Mouse (Mus musculus) gastrocnemius, postnatal 36 days (tissue): Measurements from ENCODE around the gene Harbi1. TPM values are rescaled to one million over a fixed set of nuclear protein-coding genes. Genes with fewer than 3 reads are reported as not detected.

Experiments
- DNase-seq, 2 experiments: peaks; one replicate each; pipeline ENCODE4 v3.0.0; 2022
- intact Hi-C: fragments of 180-260 bp; cut with DNase I; formaldehyde crosslinking; loops from one replicate; pipeline ENCODE4 v1.15.1; 2025
- long read RNA-seq, 2 experiments: library from polyadenylated mRNA; stranded (forward); transcript quantifications; one replicate each; pipeline ENCODE4 v2.0.0; 2021
- total RNA-seq, 2 experiments: library from RNA; stranded (reverse); gene quantifications; 2 replicates each; pipeline ENCODE4 v1.2.3; 2021

Harbi1 gene
- total RNA-seq: 1 to 10 TPM; 3.7 to 4.7 TPM
- long read RNA-seq, experiment 1, partial matches to known transcripts: 2 of 5 reads
- long read RNA-seq, experiment 1, other reads (novel, unspliced or antisense): 2 of 5 reads
- long read RNA-seq, experiment 2, partial matches to known transcripts: 0 of 9 reads
- long read RNA-seq, experiment 2, other reads (novel, unspliced or antisense): 6 of 9 reads

DNA sequence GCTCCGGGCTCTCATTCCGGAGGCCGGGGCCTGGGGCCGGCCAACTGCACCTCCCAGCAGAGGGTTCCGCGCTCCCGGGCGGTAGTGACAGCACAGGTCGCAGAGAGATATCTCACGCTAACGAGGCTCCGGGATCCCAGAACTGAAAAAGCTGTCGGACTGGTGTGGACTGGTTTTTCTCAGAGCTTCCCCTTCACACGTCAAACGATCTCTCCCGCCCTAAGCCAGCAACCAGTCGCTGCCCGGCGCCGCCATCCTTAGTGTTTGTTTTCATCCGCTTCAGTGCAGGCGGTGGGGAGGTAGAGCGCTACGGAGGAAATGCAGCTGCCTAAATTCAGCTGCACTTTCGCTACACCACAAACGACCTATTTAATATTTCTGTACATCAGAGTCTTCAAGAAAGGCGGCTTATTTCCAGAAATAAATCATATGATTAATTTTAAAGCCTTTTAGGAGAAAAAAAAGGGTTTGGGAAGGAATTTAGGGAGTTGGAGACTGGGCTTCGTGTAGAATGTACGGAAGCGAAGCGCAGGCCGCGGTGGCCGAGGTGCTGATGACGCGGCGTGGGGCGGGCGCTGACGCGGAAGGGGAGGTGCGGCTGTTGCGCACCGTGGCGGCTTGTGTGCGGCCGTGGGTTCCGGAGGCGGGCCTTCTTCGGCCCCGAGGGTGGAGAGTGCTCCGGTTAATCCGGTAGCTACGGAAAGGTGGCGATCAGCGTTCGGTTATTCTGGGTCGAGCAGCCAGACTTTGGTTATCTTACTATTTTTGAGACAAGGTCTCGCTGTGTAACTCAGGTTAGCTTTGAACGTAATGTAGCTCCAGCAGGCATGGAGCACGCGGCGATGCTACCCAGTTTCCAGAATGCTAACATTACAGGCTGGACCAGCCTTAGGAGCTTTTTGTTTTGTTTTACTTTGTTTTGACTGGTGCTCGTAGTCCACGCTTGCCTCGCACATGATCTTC, at the start of gene Harbi1, which contains the start of gene Atg13:
Gene Harbi1, plus strand, starts transcription at position 581 of the 963 bp plus-strand sequence.
Gene Atg13, minus strand, starts transcription at position 305 of the 963 bp plus-strand sequence.
- intact Hi-C loops: loop anchor here (2.0 kb wide), 1 partner anchor 60 kb away; no protein-coding TSS in a partner anchor
- DNase-seq: peak; percentile 90 to 91

DNA sequence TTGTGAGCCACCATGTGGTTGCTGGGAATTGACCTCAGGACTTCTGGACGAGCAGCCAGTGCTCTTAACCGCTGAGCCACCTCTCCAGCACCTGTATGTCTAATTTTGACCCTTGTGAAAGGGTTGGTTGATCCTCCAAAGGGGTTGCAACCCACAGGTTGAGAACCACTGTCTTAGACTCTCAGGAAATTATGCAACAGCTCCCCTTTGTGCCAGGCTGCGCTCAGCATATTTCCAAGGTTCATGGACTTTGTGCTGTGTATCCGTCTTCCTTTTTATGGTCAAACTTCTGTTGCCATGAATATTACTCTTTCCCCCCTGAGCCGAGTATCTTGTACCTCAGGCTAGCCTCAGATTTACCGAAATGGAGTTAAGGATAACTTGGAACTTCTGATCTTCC, 49.7 kb upstream of the Harbi1 start:
- intact Hi-C loops: no loop called here
- no peak for DNase-seq

DNA sequence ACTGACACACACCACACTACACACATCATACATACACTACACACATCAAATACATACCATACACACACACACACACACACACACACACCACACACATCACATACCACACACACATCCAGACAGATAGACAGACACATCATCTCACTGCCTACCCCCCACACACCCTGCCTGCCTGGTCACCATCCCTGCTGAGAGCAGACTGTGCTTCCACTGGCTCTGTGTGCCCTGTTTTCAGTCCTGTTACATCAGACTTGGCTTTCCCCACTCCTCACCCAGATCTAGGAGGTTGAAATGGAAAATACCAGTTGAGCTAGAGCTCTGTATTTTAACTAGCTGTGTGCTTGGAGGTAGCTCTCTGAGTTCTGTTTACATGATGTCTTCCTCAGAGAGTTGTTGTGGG, 45.9 kb upstream of the Harbi1 start:
- no peak for DNase-seq

DNA sequence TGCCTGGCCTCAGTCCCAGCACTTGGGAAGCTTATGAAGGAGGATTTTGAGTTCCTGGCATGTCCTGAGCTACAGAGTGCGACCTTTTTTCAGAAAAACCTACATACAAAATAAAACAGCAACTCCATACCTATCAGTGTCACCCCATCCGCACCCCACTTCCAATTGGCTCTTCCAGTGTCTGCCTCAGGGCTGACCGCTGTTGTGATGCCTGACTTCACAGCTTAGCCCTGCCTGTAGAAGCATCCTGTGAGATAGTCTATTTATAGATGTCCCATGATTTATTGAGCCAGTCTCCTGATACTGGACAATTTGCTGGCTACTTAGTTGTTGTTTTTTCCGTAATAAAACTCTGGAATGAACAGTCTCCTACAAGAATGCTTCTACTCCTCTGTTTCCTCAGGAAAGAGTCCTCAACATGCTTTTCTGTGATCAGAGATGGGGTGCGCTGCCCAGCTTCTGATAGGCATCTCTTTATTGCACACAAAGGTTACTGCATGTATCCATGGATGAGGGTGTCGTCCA, 44.2 kb upstream of the Harbi1 start:
- intact Hi-C loops: no loop called here
- DNase-seq: no peak

More for the DNA sequence above, 45.9 kb upstream of the Harbi1 start:
- intact Hi-C loops: no loop called here

DNA sequence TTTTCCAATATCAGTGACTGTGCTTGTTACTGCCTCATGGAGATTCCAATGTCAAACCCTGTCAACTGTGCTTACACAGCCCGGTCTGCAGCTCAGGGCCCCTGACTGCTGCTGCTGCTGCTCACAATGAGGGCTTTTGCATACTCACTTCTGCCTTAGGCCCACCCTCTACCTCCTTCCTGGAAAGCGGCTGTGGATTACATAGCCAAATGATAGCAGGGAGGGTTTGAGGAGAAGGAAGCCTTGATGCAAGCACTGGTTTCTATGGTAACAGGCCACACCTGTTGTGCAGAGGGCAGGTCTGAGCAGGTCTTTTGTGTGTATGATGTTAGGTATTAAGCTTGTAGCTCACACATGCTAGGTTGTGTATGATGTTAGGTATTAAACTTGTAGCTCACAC, 42.9 kb upstream of the Harbi1 start:
- DNase-seq: no peak
- intact Hi-C loops: no loop called here

DNA sequence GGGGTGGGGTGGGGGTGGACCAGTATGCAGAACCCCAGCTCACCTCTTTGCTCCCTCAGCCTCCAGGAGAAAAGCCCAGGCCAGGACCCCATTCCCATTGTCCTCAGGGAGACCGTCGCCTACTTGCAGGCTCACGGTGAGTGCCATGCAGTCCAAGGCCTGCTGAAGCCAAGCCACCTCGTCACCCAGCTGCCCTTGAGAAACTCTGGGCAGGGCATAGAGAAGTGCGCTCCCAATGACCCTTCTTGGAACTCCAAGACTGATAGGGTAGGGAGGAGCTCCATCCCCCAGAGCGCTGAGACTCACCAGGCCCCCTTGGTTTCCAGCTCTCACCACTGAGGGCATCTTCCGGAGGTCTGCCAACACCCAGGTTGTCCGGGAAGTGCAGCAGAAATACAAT, 41.3 kb upstream of the Harbi1 start:
- intact Hi-C loops: no loop called here
- DNase-seq: no peak

DNA sequence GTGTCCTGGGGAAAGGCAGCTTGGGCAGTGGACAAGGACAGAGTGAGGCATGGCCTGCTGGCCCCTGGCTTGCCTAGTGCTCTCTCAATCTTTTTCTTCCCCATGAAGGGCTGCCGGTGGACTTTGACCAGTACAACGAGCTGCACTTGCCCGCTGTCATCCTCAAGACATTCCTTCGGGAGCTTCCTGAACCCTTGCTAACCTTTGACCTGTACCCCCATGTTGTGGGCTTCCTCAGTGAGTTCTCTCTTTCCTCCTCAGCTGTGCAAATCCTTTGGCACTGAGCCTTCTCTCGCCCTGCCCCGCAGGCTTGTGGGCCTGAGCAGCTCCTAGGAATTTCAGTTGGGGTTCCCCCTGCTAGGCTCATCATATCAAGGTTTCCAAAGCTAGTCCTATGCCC, 40.6 kb upstream of the Harbi1 start:
- DNase-seq: no peak
- intact Hi-C loops: no loop called here

DNA sequence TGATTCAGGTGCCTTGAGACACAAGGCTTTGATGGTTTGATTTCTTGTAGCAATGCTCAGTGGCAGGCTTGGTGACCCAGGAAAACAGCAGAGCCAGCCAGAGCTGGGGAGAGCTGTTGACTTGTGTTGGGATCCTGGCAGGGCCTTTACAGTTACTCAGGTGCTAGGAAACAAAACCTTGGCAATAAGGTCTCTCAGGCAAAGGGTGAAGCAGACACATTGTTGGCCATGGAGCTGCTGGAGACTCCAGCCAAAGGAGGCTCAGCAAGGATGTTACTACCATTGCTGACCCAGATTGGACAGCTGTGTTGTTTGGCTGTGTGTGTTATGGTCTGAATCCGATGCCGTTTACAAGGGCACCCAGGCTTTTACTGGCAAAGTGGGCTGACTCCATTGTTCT, 37.1 kb upstream of the Harbi1 start:
- intact Hi-C loops: no loop called here
- DNase-seq: no peak

DNA sequence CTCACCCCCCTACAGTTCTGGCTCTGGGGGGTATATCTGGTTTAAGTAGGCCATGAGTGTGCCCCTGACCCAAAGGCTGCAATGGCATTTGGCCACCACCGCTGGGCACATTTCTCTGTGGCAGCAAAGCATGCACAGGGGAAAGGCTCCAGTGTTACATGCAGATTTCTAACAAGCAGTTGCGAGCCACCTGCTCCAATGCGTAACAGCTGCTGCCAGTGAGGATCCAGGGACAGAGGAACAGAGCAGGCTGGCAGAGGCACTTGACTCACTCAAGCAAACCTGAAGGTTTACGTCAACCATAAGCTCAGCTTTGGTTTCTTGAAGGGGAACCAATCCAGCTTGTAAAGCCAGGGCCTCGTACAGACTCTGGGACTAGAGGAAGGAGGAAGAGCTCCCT, 35.8 kb upstream of the Harbi1 start:
- peak in 1 of 2 experiments; percentile 6 for DNase-seq
- intact Hi-C loops: no loop called here

DNA sequence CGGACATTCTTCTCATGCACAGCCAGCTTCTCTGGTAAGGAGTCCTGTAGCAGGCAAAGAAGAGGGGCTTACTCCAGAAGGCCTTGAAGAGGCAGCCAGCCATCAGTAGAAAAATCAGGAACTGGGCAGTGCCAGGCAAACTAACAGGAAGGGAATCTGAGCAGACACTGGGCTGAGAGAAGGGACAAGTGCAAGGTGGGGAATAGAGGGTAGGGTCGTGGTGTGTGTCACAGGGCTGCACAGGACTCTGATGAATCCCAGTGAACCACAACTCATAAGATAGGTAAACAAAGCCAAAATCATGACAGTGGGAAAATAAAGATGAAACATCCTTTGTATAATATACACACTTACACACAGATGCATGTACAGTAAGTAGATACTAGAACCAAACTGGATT, 34.2 kb upstream of the Harbi1 start:
- intact Hi-C loops: no loop called here
- no peak for DNase-seq

DNA sequence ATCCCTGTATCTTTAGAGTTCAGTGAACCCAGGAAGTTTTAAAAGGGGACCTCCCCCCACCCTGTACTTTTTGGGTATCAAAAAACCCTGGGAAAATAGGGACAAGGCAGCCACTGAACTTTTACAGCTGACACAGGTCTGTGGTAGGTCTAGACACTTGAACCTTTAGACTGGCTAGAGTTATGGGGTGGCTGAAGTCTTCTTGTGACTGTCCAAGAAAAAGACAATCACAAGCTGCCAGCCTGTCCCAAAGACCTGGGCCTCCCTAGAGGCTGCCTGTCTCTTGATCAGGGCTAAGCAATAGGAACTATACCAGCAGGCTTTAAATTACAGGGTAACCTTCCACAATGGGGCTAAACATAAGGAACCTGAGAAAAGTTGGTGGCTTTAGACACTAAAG, 33.7 kb upstream of the Harbi1 start:
- DNase-seq: no peak
- intact Hi-C loops: no loop called here

DNA sequence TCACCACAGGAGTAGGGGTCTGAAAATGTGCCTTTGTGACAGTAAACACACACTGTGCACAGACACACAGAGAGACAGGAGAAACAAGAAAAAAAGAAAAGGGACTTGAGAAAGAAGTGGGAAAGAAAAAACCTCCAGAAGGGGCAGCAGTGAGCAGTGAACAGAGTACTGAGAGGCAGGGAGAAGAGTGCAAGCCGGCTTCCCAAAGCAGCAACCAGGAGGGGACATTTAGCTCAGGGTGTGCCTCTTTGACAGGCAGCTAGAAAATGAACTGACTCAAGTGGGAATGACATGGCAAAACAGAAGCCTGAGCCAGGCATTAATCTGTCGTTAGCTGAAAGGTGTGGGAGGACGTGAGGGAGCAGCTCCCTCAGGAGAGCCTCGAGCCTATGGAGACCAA, 27.8 kb upstream of the Harbi1 start:
- DNase-seq: peak in 1 of 2 experiments; percentile 42
- intact Hi-C loops: no loop called here

DNA sequence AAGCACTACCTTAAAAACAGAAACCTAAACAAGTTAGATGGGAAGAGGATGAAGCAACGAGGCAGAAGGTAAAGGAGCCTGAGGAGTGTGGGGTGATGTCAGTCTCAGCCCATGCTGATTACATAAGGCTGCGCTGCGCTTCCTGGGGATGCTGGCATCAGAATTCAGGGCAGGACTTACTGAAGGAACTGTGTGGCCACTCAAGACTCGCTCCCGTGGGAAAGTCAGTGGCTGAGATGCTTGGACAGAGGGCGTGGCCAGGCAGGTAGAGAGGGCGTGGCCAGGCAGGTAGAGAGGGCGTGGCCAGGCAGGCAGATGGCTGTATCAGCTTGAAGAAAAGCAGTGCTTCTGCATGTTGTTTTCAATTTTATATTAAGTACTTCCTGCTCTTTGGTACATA, 26.7 kb upstream of the Harbi1 start:
- intact Hi-C loops: no loop called here
- DNase-seq: no peak

DNA sequence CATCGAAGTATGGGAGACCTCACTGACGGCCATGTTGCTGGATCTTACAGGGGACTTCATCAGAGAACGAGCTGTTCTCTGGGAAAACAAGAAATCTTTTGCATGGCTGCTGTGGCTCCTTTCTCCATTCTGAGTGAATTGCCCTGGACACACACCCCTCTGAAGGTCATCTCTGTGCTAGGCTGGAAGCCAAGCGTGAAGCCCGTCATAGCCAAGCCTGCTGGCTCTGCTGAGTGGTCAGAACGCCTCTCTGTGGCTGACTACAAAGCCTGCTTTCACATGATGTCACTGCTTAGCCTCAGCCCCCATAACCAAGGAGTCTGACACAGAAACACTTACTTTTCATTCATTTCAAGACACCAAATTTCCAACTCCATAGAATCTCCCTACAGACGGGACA, 21.2 kb upstream of the Harbi1 start:
- intact Hi-C loops: no loop called here
- no peak for DNase-seq

DNA sequence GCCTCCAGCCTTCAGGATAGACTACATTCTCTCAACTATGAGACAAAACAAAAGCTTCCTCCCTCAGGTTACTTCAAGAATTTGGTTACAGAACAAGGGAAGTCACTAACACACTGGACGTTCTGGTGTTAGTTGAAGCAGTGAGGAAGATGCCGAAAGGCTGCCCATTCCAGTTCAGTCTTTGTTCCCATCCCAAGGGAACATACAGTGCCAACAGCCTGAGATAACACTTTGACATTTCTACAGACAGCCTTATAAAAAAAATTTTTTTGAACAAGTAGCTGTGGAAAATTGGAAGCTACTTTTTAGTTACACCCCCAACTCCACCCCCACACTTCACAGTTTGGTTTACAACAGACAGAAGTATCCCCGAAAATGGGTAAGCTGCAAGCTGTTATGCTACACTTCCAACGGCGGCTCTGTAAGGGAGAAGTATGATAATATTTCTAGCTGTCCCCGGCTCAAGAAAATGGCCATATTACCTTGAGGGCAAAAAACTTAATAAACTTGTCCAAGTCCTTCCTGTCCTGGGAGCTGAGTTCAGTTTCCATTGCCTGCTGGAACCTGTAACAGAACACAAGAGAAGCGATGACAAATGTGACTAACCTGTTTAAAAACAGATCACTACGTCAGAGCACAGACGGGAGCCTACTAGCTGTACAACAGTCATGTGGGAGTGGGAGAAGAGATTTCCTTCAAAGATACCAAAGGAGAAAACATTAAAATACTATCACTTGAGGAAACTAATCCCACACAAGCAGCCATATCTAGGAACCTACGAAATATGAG, 15.0 kb upstream of the Harbi1 start:
- DNase-seq: no peak

DNA sequence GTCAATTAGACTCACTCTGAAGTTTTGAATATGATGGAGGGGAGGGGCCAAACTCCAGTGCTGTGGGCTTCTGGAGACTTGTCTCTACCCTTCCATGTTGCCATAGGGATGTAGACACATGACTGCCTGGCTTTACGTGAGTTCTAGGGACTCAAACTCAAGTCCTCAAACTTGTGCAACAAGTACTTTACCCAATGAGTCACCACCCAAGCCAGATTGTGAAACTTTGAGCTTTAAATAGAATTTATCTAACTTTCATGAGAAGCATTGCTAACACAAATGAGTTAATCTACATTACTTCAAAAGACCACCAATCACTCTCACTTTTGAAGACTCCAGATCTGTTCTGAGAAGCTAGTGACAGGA, 14.4 kb upstream of the Harbi1 start:
- DNase-seq: no peak
- intact Hi-C loops: no loop called here

More for the DNA sequence above, 15.0 kb upstream of the Harbi1 start:
- intact Hi-C loops: no loop called here

DNA sequence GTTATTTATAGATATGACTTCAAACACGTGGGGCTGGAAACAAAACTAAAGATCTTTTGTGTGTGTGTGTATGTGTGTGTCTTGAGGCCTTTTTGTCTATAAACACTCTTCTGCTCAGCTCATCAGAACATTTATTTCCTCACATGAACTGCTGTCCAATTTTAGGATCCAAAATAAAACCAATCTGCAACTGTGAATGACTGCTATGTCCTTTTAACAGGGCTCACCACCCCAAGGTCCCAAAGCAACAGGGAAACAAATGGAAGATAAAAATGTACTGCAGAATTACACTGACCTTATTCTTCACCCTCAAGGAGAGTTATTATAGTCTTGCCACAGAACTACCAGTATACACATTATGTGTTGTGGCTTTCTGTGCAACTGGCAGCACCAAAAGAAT, 11.4 kb upstream of the Harbi1 start:
- intact Hi-C loops: no loop called here
- DNase-seq: no peak

DNA sequence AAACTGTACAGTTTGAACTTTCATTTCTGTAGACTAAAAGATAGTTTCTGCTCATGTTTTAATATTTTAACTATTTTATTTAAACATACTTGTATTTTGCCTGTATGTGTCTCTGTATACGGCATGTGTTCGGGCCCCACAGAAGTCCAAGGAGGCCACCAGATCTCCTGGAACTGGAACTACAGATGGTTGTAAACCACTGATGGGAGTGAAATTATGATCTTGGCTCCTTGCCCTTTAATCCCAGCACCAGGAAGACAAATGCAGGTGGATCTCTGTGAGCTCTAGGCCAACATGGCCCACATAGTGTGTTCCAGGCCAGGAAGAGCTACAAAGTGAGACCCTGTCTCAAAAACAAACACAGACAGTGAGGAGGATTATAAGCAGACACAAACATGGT, 9.3 kb upstream of the Harbi1 start:
- no peak for DNase-seq
- intact Hi-C loops: loop anchor here (10.0 kb wide), 1 partner anchor 223 kb away; the partner anchor contains the start of gene Chrm4

DNA sequence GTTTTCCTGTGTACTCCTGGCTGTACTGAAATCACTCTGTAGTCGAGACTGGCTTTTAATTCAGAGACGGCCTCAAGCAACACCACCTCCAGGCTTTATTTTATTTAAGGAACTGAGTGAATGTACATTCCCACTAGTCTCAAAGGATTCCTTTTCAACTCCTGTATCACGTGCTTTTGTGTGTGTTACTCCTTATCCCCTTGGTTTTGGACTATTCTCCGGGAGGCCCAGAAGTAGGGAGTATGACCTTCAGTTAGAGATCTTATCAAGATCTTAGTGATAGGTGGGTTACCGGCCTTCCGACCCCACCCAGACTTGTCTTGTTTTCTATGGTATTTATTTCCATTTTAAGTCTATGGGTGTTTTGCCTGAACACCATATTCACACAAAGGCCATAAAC, 4.9 kb upstream of the Harbi1 start:
- intact Hi-C loops: loop anchor here (10.0 kb wide), 1 partner anchor 219 kb away; the partner anchor contains the start of gene Chrm4
- no peak for DNase-seq

DNA sequence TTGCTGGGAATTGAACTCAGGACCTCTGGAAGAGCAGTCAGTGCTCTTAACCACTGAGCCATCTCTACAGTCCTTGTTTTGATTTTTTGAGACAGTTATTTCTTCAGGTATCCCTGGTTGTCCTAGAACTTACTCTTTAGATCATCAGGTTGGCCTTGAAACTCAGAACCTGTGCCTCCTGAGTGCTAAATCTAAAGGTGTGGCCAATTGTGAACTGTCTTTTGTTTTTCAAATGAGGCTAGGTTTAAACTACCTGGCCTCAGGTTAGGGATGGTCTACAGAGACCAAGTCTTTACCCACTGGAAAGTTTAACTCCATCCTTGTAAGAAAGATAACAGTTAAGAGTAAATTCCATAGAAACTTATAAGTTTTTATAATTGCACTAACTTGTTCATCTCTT, 4.2 kb upstream of the Harbi1 start:
- intact Hi-C loops: loop anchor here (10.0 kb wide), 1 partner anchor 218 kb away; the partner anchor contains the start of gene Chrm4
- DNase-seq: no peak

DNA sequence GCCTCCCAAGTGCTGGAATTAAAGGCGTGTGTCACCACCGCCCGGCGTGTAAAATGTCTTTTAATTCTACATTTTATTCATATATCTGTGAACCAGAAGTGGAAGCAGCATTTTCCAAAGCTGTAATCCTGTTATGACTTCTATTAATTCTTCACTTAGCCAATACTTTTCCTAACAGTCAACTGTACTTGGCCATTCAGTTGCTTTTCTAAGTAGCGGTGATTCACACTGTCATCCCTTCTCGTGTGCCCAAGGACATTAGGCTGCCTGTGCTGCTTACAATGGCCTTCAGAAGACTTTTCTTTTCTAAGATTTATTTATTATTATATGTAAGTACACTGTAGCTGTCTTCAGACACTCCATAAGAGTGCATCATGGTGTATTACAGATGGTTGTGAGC, 2.3 kb upstream of the Harbi1 start:
- intact Hi-C loops: loop anchor here (10.0 kb wide), 1 partner anchor 216 kb away; the partner anchor contains the start of gene Chrm4
- no peak for DNase-seq
